8 mouse cellular contexts compared by ENCODE assay signal in the genomic region with DNA sequence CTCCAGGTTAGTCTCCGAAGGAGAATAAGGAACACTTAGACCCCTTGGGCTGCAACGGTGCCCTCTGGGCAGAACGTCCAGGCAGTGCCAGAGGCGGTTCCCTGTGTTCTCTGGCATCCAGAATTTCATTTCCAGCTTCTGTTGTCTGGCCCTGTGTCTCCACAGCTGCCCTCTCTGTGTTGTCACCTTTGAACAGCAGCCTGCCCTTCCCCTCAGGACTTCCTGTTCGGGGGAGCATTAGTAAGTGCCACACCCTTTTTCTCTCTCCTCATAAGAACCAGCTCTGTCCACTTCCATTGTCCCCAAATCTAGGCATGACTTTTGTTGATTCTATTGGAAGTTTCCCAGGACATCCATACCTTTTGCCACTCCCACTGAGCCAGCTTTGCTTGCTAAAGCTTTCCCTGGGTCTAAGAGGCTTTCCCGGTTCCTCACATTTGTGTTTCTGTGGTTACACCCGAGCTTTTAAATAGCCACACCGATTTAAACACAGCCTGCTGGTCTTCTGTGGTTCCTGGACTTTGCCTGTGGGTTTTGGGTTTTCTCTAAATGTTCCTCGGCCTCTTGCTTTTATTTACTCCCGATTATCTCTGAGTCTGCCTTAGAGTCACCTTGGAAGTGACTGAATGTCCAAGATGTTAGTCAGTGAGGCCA. TPM values are rescaled to one million over a fixed set of nuclear protein-coding genes. Genes with fewer than 3 reads are reported as not detected.
DNase-seq lines count a peak whose midpoint lies in the region; ATAC-seq and TF ChIP-seq lines count a peak whose summit lies in the region.

No protein-coding gene starts in this region.

- no peak overlapping the region for H3K4me2 ChIP-seq in kidney, embryonic 16.5 days (replicated peaks; ENCODE audit: low read depth, low read length)

- no peaks in the 10 kb centered on the region for H3K36me3 ChIP-seq in kidney, embryonic 16.5 days (ENCODE audit: insufficient read depth, low read length)

- no peak overlapping the region for H3K4me3 ChIP-seq in layer of hippocampus, adult 2 months
- no peak overlapping the region for H3K4me3 ChIP-seq in kidney, embryonic 16.5 days (ENCODE audit: low read length)

- WGBS in kidney, embryonic 16.5 days = 68% methylated on average over 10 of the region's 10 CpGs

- H3K27me3 ChIP-seq in kidney, embryonic 16.5 days (ENCODE audit: insufficient read depth, low read length) = no peaks in the 10 kb centered on the region

- peak; percentile 78 for ATAC-seq in common myeloid progenitor, adult 5-6 weeks (replicated peaks; ENCODE audit: low read depth, poor library complexity, severe bottlenecking)
- ATAC-seq in kidney, embryonic 16.5 days (ENCODE audit: low FRiP score, low TSS enrichment) = no peak
- peak; percentile 69 for ATAC-seq in megakaryocyte progenitor cell, adult 5-6 weeks (replicated peaks; ENCODE audit: poor library complexity)

- 0 out of 2 replicates have a peak overlapping the region, but pooled peaks have one; percentile 20 for H3K9ac ChIP-seq in kidney, embryonic 16.5 days (replicated peaks; ENCODE audit: low read length)

- no peak for TF ChIP-seq CTCF in layer of hippocampus, adult 2 months (conservative IDR thresholded peaks at IDR 0.05)

- no peak for DNase-seq in layer of hippocampus, adult 2 months (ENCODE audit: low spot score in 2 of 2)
- DNase-seq in layer of hippocampus, postnatal 25 days (ENCODE audit: extremely low spot score in 1 of 2, low spot score in 1 of 2) = no peak
- DNase-seq in adrenal gland, postnatal 14 days = no peak
- no peak for DNase-seq in frontal cortex, postnatal 10 days (ENCODE audit: low spot score in 2 of 2)
- DNase-seq in left cerebral cortex, adult 9 months (ENCODE audit: low spot score in 2 of 2) = no peak

- peak overlapping the region; percentile 74 for H3K27ac ChIP-seq in layer of hippocampus, adult 2 months
- H3K27ac ChIP-seq in kidney, embryonic 16.5 days (ENCODE audit: low read length) = no peak overlapping the region

- H3K4me1 ChIP-seq in kidney, embryonic 16.5 days (ENCODE audit: insufficient read depth, low read length) = peaks cover 47% of the 10 kb centered on the region

- no peaks in the 10 kb centered on the region for H3K9me3 ChIP-seq in kidney, embryonic 16.5 days (ENCODE audit: low read length)

RNA-seq across cellular contexts. Expression of a gene that starts 6.5 kb away (rescaled TPM):
- total RNA-seq in layer of hippocampus, adult 2 months (2021) = 10 to 100 TPM; 69.6 to 70.8 TPM
- 10 to 100 TPM; 67.1 to 83.8 TPM for total RNA-seq in layer of hippocampus, postnatal 25 days (2021)
- total RNA-seq in common myeloid progenitor, adult 5-6 weeks (2017) = 28.3 and 32.5 TPM in 2 replicates
- polyA plus RNA-seq in kidney, embryonic 16.5 days (2015; fragmentation: Nextera tagmentation; extraction: Ambion mirVana) = 11.0 and 13.1 TPM in 2 replicates
- total RNA-seq in megakaryocyte progenitor cell, adult 5-6 weeks (2015) = 58.0 and 60.4 TPM in 2 replicates
- total RNA-seq in megakaryocyte progenitor cell, adult 5-6 weeks (2017) = 28.3 and 30.2 TPM in 2 replicates
- 485 and 569 TPM in 2 replicates for total RNA-seq in adrenal gland, postnatal 14 days (2021)
